Mouse (Mus musculus) skeletal muscle tissue, adult 2 months (tissue): ENCODE results near the gene Thg1l.

Source experiments
- DNase-seq: peaks from one replicate; pipeline ENCODE4 v3.0.0-alpha.2; 2012; ENCODE audit warnings: low read depth, low spot score

The Thg1l gene

GRCm38 (mm10) chr11:45927456-45927855 lies 27.8 kb downstream of the Thg1l start:
- DNase-seq, result no peak

GRCm38 (mm10) chr11:45926640-45927082 lies 28.6 kb downstream of the Thg1l start:
- peak; percentile 56 for DNase-seq

- no peak for DNase-seq
Measured at GRCm38 (mm10) chr11:45925436-45925835, 29.9 kb downstream of the Thg1l start.

GRCm38 (mm10) chr11:45921480-45921898 lies 33.8 kb downstream of the Thg1l start:
- no peak for DNase-seq

- DNase-seq, result no peak
Measured at GRCm38 (mm10) chr11:45921026-45921425, 34.3 kb downstream of the Thg1l start.

GRCm38 (mm10) chr11:45918836-45919235 lies 36.5 kb downstream of the Thg1l start:
- no peak for DNase-seq

GRCm38 (mm10) chr11:45918018-45918417 lies 37.3 kb downstream of the Thg1l start:
- no peak for DNase-seq

GRCm38 (mm10) chr11:45916196-45916595 lies 39.1 kb downstream of the Thg1l start:
- DNase-seq, result no peak

GRCm38 (mm10) chr11:45910701-45911100 lies 44.6 kb downstream of the Thg1l start:
- DNase-seq, result no peak

- no peak for DNase-seq
Measured at GRCm38 (mm10) chr11:45908894-45909293, 46.4 kb downstream of the Thg1l start.

GRCm38 (mm10) chr11:45908070-45908469 lies 47.2 kb downstream of the Thg1l start:
- no peak for DNase-seq

- DNase-seq, result no peak
Measured at GRCm38 (mm10) chr11:45907301-45907700, 48.0 kb downstream of the Thg1l start.

- DNase-seq, result no peak
Measured at GRCm38 (mm10) chr11:45906109-45906786, 49.0 kb downstream of the Thg1l start.

GRCm38 (mm10) chr11:45900233-45901015 lies 54.9 kb downstream of the Thg1l start:
- DNase-seq, result no peak

- DNase-seq, result no peak
Measured at GRCm38 (mm10) chr11:45897392-45897791, 57.9 kb downstream of the Thg1l start.
